Mouse (Mus musculus) heart, embryonic 11.5 days (tissue): ENCODE data around the gene Adam33. TPM values are rescaled to one million over a fixed set of nuclear protein-coding genes. Genes with fewer than 3 reads are reported as not detected.
"Not testable (repeated sequence)": the region's sequence is repeated elsewhere in the genome, so short reads cannot be mapped to it uniquely, and the experiment has no call there.

Experiments
- ATAC-seq: fragments of 200-750 bp; cut with Nextera tagmentation; replicated peaks from 2 replicates; pipeline ENCODE4 v1.8.0; 2017; ENCODE audit warnings: moderate library complexity; ENCODE audit not compliant: insufficient number of reproducible peaks, low FRiP score, low TSS enrichment
- H3K27ac ChIP-seq: fragments of 300-500 bp; sonication (generic); 2 replicates; pipeline ENCODE4 v1.5.1; 2014; ENCODE audit warnings: mild to moderate bottlenecking, low read depth, low read length
- H3K27me3 ChIP-seq: fragments of 300-500 bp; sonication (generic); 2 replicates; pipeline ENCODE4 v1.6.1; 2014; ENCODE audit warnings: mild to moderate bottlenecking, low read length, mixed read lengths; ENCODE audit not compliant: control insufficient read depth, insufficient read depth
- H3K36me3 ChIP-seq: fragments of 300-500 bp; sonication (generic); 2 replicates; pipeline ENCODE4 v1.6.1; 2014; ENCODE audit warnings: mild to moderate bottlenecking, low read length, moderate library complexity, mixed read lengths; ENCODE audit not compliant: control insufficient read depth, insufficient read depth
- H3K4me1 ChIP-seq: fragments of 300-500 bp; sonication (generic); 2 replicates; pipeline ENCODE4 v1.6.1; 2014; ENCODE audit warnings: low read length; ENCODE audit not compliant: control insufficient read depth, insufficient read depth
- H3K4me2 ChIP-seq: fragments of 300-500 bp; sonication (generic); 2 replicates; pipeline ENCODE4 v1.6.1; 2014; ENCODE audit warnings: mild to moderate bottlenecking, moderate library complexity
- H3K4me3 ChIP-seq: fragments of 300-500 bp; sonication (generic); 2 replicates; pipeline ENCODE4 v1.5.1; 2014; ENCODE audit warnings: low read depth, low read length
- H3K9ac ChIP-seq: fragments of 300-500 bp; sonication (generic); 2 replicates; pipeline ENCODE4 v1.6.1; 2014; ENCODE audit warnings: mild to moderate bottlenecking, low read depth, low read length, moderate library complexity
- H3K9me3 ChIP-seq: fragments of 300-500 bp; sonication (generic); replicated peaks from 2 replicates; pipeline ENCODE4 v1.6.1; 2016; ENCODE audit warnings: low read length; ENCODE audit not compliant: control insufficient read depth
- WGBS: fragments of 180-500 bp; shearing (Covaris S2); extraction: QIAGEN DNeasy Blood & Tissue Kit; methylation state at CpG from one replicate; pipeline ENCODE4 v1.1.7; 2014; ENCODE audit not compliant: insufficient replicate concordance; 5-methylcytosine and 5-hydroxymethylcytosine counted together
- polyA plus RNA-seq: library from polyadenylated mRNA; unstranded; fragments of >200 nt; fragmentation: Nextera tagmentation; extraction: Ambion mirVana; gene quantifications from 2 replicates; pipeline ENCODE4 v1.2.1, GENCODE M21; 2014

Adam33 gene
- polyA plus RNA-seq, 1 experiment from 2014 or later = 4.1 TPM

GRCm38 (mm10) chr2:131040854-131041825 is 22.5 kb downstream of the Adam33 start:
- Histone ChIP-seq H3K9ac (peak overlapping the region; percentile 71), H3K27me3 (peaks cover 45% of the 10 kb centered on the region), H3K36me3 (no peaks in the 10 kb centered on the region), H3K27ac (no peak overlapping the region), H3K4me2 (peak overlapping the region; percentile 94), H3K4me3 (peak overlapping the region; percentile 53), H3K4me1 (peaks cover 16% of the 10 kb centered on the region), H3K9me3 (no peaks in the 10 kb centered on the region)
- no peak for ATAC-seq
- 3% methylated on average over 104 of the region's 115 CpGs for WGBS

GRCm38 (mm10) chr2:131038675-131039074 is 24.9 kb downstream of the Adam33 start:
- H3K27me3 ChIP-seq = peaks cover 45% of the 10 kb centered on the region
- peaks cover 11% of the 10 kb centered on the region; the same call in 1 of the 2 replicates for H3K4me1 ChIP-seq
- no peak overlapping the region for H3K4me3 ChIP-seq
- H3K9me3 ChIP-seq = 0 out of 2 replicates have a peak, but pooled peaks cover 2% of the 10 kb centered on the region
- no peak overlapping the region for H3K4me2 ChIP-seq
- no peak for ATAC-seq
- 78% methylated on average over 5 of the region's 5 CpGs for WGBS
- H3K36me3 ChIP-seq = no peaks in the 10 kb centered on the region
- H3K27ac ChIP-seq = no peak overlapping the region
- H3K9ac ChIP-seq = no peak overlapping the region

- Histone ChIP-seq H3K27me3 (peaks cover 45% of the 10 kb centered on the region), H3K27ac (no peak overlapping the region), H3K36me3 (no peaks in the 10 kb centered on the region), H3K9me3 (0 out of 2 replicates have a peak, but pooled peaks cover 5% of the 10 kb centered on the region), H3K4me1 (peaks cover 11% of the 10 kb centered on the region; the same call in 1 of the 2 replicates), H3K9ac (no peak overlapping the region), H3K4me3 (no peak overlapping the region), H3K4me2 (no peak overlapping the region)
- no peak for ATAC-seq
- WGBS = 90% methylated on average over 6 of the region's 6 CpGs
Measured at GRCm38 (mm10) chr2:131038197-131038596, 25.4 kb downstream of the Adam33 start.

- Histone ChIP-seq H3K4me2 (no peak overlapping the region), H3K27me3 (peaks cover 38% of the 10 kb centered on the region), H3K9me3 (0 out of 2 replicates have a peak, but pooled peaks cover 5% of the 10 kb centered on the region), H3K36me3 (no peaks in the 10 kb centered on the region), H3K4me3 (no peak overlapping the region), H3K4me1 (peaks cover 11% of the 10 kb centered on the region; the same call in 1 of the 2 replicates), H3K9ac (no peak overlapping the region), H3K27ac (no peak overlapping the region)
- 47% methylated on average over 17 of the region's 17 CpGs for WGBS
- ATAC-seq = no peak
Measured at GRCm38 (mm10) chr2:131037226-131037990, 26.2 kb downstream of the Adam33 start.

- H3K36me3 ChIP-seq = no peaks in the 10 kb centered on the region
- H3K4me1 ChIP-seq = peaks cover 10% of the 10 kb centered on the region; the same call in 1 of the 2 replicates
- 0 out of 2 replicates have a peak, but pooled peaks cover 5% of the 10 kb centered on the region for H3K9me3 ChIP-seq
- peaks cover 31% of the 10 kb centered on the region for H3K27me3 ChIP-seq
- H3K4me2 ChIP-seq = no peak overlapping the region
- no peak overlapping the region for H3K27ac ChIP-seq
- no peak for ATAC-seq
- H3K9ac ChIP-seq = no peak overlapping the region
- H3K4me3 ChIP-seq = no peak overlapping the region
Measured at GRCm38 (mm10) chr2:131036757-131037156, 26.9 kb downstream of the Adam33 start.

GRCm38 (mm10) chr2:131036343-131036742 is 27.3 kb downstream of the Adam33 start:
- H3K27ac ChIP-seq = no peak overlapping the region
- H3K36me3 ChIP-seq = no peaks in the 10 kb centered on the region
- peaks cover 5% of the 10 kb centered on the region; the same call in 1 of the 2 replicates for H3K4me1 ChIP-seq
- no peak overlapping the region for H3K4me3 ChIP-seq
- ATAC-seq = no peak
- H3K27me3 ChIP-seq = peaks cover 27% of the 10 kb centered on the region
- WGBS = 89% methylated on average over 2 of the region's 2 CpGs
- H3K9ac ChIP-seq = no peak overlapping the region
- H3K9me3 ChIP-seq = 0 out of 2 replicates have a peak, but pooled peaks cover 5% of the 10 kb centered on the region
- no peak overlapping the region for H3K4me2 ChIP-seq

- H3K4me2 ChIP-seq, H3K9me3 ChIP-seq, H3K27me3 ChIP-seq, H3K27ac ChIP-seq, H3K4me1 ChIP-seq, H3K36me3 ChIP-seq, ATAC-seq, H3K9ac ChIP-seq, H3K4me3 ChIP-seq: not testable (repeated sequence)
- 14% methylated on average over 1 of the region's 1 CpGs for WGBS
Measured at GRCm38 (mm10) chr2:131031406-131031805, 32.2 kb downstream of the Adam33 start.

GRCm38 (mm10) chr2:131030998-131031397 is 32.6 kb downstream of the Adam33 start:
- Histone ChIP-seq H3K36me3 (peaks cover 2% of the 10 kb centered on the region; the same call in 1 of the 2 replicates), H3K9ac (no peak overlapping the region), H3K4me1 (peaks cover 4% of the 10 kb centered on the region), H3K4me2 (no peak overlapping the region), H3K4me3 (no peak overlapping the region), H3K9me3 (0 out of 2 replicates have a peak, but pooled peaks cover 5% of the 10 kb centered on the region), H3K27me3 (no peaks in the 10 kb centered on the region), H3K27ac (no peak overlapping the region)
- 79% methylated on average over 1 of the region's 1 CpGs for WGBS
- ATAC-seq = no peak
